Mouse (Mus musculus) ES-Bruce4 (cell line): ENCODE data around the gene Arpc5.

Experiments used
- CTCF ChIP-seq: IDR thresholded peaks from one replicate; pipeline ENCODE4 v1.8.1; 2011; ENCODE audit warnings: low read depth, low read length
- POLR2A ChIP-seq: IDR thresholded peaks from one replicate; pipeline ENCODE4 v1.8.1; 2011; ENCODE audit warnings: low read length; ENCODE audit not compliant: insufficient read depth

GRCm38 (mm10) chr1:152798125-152798524 lies 31.8 kb downstream of the Arpc5 start:
- TF ChIP-seq POLR2A, result no peak
- TF ChIP-seq CTCF, result no peak
